Mouse (Mus musculus) frontal cortex, postnatal 10 days (tissue): ENCODE results near the gene St7.
"Not testable (repeated sequence)": the region's sequence is repeated elsewhere in the genome, so short reads cannot be mapped to it uniquely, and the experiment has no call there.

Experiments
- DNase-seq, 2 experiments: peaks; one replicate each; pipeline ENCODE4 v3.0.0; 2022; ENCODE audit warnings: low spot score in 2 of 2, mixed read lengths in 1 of 2

The St7 gene

DNA sequence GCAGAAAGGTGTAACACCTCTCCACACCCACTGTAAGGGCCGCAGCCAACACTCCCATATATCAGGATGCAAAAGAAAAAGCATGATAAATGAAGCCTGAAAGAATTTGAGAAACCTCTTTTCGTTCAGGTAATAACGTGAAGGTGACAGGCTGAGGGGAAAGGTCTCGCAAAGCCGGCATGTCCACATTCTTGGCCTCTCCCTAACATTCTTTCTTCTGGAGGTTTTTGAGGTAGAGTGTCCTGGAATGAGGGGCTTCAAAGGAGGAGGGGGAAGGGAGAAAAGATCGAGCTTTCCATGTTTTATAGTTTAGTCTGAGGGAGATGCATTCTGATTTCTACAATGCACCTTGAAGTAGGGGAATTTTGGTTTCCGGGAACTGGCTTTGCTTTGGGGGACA lies at the start of gene St7:
Gene St7, plus strand, starts transcription at position 287 of the 400 bp plus-strand sequence.
- no peak for DNase-seq

DNA sequence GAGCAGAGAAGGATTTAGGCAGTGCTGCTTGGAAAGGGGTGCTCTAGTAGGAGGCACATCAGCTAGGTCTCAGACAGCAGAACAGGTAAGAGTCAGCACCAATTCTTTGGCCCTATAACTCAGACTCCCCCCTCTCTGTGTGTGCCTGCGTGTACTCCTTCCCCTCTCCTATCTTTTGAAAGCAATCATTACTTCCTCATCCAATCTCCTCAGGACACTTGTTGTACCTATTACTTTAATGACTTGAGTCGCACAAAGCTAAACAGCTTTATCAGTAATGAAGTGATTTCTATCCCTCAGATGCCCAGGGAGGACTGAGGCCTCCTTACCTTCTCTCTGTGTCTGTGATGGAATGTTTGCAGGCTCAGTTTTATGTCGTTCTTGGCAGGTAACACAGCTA lies 46.6 kb upstream of the St7 start:
- no peak for DNase-seq

DNA sequence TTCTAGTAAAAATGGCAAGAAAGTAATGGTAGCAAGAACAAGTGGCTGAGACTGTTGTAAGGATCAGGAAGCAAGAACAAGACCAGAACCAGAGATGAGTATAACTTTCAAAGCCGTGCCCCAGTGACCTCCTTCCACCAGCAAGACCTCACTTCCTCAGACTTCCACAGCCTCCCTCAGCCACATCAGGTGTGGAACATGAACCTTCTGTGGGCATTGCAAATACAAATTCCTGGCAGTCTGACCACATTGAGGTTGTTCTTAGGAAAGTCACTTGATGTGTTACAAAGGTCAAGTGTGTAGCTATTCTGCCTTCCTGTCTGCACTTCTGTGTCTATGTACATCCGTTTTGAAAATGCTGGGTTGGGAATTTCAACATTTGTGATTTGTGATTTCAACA lies 40.6 kb upstream of the St7 start:
- no peak for DNase-seq

GRCm38 (mm10) chr6:17655080-17655479 lies 37.7 kb upstream of the St7 start:
- DNase-seq, result no peak

DNA sequence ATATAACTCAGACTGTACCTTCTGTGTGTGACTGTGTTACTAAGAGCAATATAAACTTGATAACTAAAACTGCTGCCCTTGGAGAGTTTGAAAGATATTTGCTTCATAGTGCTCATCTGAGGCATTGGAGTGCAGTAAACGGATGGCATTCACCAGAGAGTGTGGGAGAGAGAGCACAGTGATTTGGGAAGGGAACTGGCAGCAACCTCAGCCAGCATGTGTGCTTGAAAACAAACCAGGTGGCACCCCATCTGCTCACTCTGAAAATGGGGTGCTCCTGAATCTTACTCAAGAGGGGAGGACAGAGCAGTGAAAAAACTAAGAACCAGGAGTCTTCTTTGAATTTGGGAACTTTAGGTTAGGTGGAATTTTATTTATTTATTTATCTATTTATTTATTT lies 35.4 kb upstream of the St7 start:
- DNase-seq, result no peak

GRCm38 (mm10) chr6:17665348-17665747 lies 27.4 kb upstream of the St7 start:
- no peak for DNase-seq

GRCm38 (mm10) chr6:17666024-17666423 lies 26.7 kb upstream of the St7 start:
- DNase-seq, result no peak

- no peak for DNase-seq
Measured at GRCm38 (mm10) chr6:17667813-17668212, 24.9 kb upstream of the St7 start.

- DNase-seq, result no peak
Measured at GRCm38 (mm10) chr6:17668334-17668733, 24.4 kb upstream of the St7 start.

DNA sequence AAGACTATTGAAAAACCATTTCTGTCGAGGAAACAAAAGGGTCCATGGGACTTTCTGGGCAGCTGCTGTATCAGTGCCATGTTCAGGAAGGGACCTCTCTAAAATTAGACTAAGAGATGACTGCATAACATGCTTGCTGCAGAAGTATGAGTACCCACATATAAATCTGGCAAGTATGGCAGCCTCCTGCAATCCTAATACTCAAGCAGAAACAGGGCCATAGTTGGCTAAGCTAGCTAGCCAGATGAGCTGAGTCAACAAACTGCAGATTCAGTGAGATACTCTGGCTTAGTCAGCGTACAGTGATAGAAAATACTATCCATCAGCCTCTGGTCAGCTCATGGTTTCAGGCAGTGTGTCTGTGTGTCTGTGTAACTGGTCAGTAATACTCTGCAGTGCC lies 22.9 kb upstream of the St7 start:
- DNase-seq, result no peak

- peak in 1 of 2 experiments; percentile 26 for DNase-seq
Measured at GRCm38 (mm10) chr6:17675019-17675756, 17.5 kb upstream of the St7 start.

DNA sequence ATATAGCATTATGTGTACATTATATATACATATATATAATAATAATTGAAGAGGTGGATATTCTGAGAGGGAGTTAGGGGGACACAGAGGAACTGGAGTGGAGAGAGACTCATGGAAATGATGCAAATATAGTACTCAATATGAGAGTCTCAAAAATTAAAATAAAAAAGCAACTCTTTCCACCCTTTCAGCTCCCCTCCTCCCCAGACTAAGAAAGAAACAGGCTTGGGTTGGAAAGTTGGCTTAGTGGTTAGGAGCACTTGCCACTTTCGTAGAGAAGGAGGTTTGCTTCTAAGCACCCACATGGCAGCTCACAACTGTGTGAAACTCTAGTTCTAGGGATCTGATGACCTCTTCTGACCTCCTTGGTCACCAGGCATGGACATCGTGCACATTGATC lies 15.7 kb upstream of the St7 start:
- DNase-seq, result no peak

DNA sequence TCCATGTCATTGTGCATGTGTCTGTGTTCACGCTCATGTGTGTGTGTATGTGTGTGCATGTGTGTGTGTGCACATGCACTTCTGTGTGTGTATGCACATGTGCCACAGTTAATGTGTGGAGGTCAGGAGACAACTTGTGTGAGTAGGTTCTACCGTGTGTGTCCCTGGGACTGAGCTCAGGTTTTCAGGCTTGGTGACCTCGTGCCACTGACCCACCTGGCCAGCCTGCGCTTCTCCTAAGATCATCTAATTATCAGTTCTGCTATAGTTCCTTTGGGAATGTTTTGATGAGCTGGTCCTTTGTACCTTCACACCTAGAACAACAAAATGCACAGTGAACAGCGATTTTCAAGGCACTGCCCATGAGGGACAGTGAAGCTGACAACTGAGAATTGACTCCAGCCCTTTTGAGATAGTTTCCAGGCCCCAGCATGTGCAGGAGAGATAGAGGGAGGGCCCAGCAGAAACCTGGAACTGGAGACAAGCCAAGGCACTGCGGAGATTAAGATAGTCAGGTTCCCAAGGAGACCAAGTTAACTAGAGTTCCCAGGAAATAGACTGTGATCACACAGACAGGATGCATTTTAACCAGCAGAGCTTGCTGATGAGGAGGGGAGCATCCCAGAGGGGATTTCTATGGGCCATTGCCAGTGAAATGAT lies 12.3 kb upstream of the St7 start:
- DNase-seq, result no peak

DNA sequence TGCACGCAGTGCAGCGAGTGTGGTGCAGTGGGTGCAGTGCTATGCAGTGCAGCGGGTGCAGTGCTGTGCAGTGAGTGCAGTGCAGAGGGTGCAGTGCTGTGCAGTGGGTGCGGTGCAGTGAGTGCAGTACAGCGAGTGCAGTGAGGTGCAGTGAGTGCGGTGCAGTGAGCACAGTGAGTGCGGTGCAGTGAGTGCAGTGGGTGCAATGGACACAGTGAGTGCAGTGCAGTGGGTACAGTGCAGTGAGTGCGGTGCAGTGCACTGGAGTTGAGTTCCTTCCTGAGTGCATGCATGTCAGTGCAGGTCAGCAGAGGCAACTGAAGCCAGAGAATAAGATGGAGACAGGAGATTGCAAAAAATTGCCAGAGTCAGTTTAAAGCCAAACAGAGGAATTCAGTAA lies 10.9 kb upstream of the St7 start:
- DNase-seq, result no peak

- no peak for DNase-seq
Measured at GRCm38 (mm10) chr6:17688676-17689075, 4.1 kb upstream of the St7 start.

GRCm38 (mm10) chr6:17693726-17694549 lies 1.2 kb downstream of the St7 start:
- peak; percentile 34 to 46 for DNase-seq

DNA sequence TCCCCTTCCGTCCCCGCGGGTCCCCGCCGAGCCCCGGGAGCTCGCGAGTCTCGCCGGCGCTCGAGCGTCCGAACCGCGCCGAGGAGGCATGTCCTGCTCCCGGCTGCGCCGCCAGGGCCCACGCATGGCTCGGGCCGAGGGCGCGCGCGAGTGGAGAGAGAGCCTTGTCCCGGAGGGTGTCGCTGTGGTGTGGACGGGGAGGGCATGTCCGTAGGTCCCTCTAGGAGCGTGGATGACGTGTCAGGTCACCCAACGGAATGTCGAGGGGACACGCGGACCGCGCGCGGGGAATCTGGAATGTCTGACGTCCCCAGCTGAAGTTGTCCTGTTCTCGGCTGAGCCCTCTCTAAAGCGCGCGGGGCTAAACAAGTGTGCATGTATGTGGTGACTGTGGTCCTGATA lies 1.8 kb downstream of the St7 start:
- DNase-seq, result peak; percentile 35 to 63

DNA sequence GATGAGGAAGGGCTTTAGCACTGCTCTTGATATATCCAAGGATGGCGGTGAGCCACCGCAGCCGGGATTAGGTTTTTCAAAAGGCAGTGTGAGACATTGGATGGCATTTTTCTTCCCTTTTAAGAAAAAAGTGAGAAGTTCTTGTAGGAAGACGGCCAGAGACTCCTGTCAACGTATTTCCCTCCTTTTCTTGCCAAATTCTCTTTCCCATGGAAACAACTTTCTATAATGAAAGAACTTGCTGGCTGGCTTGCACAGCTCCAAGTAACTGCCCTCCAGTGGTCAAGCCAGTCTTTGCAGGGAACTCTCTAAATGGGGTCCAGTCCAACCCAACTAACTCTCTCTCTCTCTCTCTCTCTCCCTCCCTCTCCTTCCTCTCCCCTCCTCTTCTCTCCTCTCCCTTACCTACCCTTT lies 3.6 kb downstream of the St7 start:
- peak; percentile 52 to 53 for DNase-seq

GRCm38 (mm10) chr6:17700936-17701612 lies 8.3 kb downstream of the St7 start:
- no peak for DNase-seq

GRCm38 (mm10) chr6:17704038-17704437 lies 11.3 kb downstream of the St7 start:
- not testable (repeated sequence) for DNase-seq

DNA sequence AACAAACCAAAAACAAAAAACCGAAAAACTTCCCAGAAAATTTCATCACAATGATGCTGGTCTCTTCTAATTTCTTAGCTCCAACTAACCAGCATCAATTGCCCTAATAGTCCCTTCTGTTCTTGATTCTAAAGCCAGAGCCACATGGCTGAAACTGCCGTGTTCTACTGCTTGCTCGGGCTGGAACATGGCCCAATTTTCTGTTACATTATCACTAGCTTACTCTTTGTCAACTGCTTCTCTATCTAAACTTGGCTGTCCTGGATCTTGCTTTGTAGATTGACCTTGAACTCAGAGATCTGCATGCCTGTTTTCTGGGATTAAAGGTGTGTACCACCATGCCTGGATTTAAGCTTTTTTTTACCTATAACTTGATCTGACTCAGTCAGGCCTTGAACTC lies 13.2 kb downstream of the St7 start:
- no peak for DNase-seq

GRCm38 (mm10) chr6:17718978-17719377 lies 26.2 kb downstream of the St7 start:
- DNase-seq, result no peak
